Mouse (Mus musculus) cerebellum, postnatal 4 days (tissue): ENCODE measurements around the gene Snai1.

Experiments used
- DNase-seq, 2 experiments: peaks; one replicate each; pipeline ENCODE4 v3.0.0; 2022; ENCODE audit warnings: low spot score in 2 of 2, mixed read lengths in 1 of 2

Gene Snai1

GRCm38 (mm10) chr2:167583161-167583952, 45.4 kb downstream of the Snai1 start:
- no peak for DNase-seq

GRCm38 (mm10) chr2:167585273-167585672, 47.3 kb downstream of the Snai1 start:
- no peak for DNase-seq

GRCm38 (mm10) chr2:167586041-167586440, 48.0 kb downstream of the Snai1 start:
- no peak for DNase-seq

GRCm38 (mm10) chr2:167586976-167587375, 49.0 kb downstream of the Snai1 start:
- DNase-seq: no peak

GRCm38 (mm10) chr2:167588774-167589577, 51.0 kb downstream of the Snai1 start:
- no peak for DNase-seq
